Mouse (Mus musculus) cerebellum, postnatal 10 days (tissue): Measurements from ENCODE around the gene Tmod3.
"Not testable (repeated sequence)": the region's sequence is repeated elsewhere in the genome, so short reads cannot be mapped to it uniquely, and the experiment has no call there.

Experiments
- DNase-seq, 2 experiments: peaks; one replicate each; pipeline ENCODE4 v3.0.0; 2021; ENCODE audit warnings: mixed read lengths in 2 of 2

Tmod3 gene

DNA sequence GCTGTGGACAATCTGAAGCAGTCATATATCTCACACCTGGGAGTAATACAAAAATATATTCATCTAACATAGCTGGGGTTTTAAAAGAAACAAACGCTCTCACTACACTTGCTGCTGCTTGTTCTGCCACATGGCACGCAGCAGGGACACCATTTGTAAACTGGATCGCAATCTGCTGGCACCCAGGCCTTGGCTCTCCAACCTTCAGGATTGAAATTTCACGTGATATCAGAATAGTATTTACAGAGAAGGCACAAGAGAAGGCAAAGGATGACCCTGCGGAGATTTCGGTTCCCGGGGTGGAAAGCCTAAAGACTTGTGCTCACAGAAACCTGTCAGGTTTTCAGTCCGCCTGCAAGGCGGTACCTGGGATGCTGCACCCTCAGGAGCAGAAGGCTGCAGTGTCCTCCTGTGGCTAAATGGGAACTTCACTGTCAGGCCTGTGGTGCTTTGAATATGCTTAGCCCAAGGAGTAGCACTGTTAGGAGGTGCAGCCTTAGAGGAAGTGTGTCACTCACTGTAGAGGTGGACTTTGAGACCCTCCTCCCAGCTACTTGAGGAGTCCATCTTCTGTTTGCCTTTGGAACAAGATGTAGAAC is 65.0 kb downstream of the Tmod3 start:
- DNase-seq, result peak; percentile 25 to 36

DNA sequence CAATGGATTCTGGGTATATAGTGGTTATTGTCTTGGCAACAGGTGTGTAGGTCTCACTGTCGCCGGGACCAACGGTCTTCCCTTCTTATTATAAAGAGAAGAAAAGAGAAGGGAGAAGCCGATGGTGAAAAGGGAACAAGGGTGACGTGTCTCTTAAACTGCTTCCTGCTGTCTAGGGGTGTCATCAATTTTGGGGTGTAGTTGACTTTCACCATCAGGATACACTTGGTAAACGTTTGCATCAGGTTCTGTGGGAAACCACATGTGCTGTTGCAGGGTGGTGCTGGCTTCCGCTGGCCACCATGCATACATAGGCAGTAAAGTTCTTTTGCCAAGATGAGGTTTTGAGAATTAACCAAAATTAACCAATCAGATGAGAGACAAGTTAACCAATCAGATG is 71.2 kb downstream of the Tmod3 start:
- DNase-seq, result not testable (repeated sequence)

DNA sequence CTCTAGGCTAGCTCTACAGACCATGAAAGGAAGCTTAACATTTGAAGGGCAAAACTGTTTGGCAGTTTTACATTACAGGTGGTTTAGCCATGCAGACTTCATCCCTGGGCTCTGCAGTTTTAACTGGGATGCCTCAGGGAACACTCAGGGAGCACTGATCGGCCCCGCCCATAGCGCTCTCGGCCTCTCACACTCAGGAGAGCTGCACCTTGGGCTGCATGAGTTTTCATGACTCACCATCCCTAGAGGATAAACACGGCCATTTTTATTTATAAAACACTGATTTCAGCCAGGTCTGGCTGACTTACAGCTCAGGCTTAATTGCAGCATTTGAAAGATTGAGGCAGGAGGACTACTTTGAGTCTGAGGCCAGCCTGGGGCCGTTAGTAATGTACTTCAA is 74.2 kb downstream of the Tmod3 start:
- DNase-seq, result no peak

DNA sequence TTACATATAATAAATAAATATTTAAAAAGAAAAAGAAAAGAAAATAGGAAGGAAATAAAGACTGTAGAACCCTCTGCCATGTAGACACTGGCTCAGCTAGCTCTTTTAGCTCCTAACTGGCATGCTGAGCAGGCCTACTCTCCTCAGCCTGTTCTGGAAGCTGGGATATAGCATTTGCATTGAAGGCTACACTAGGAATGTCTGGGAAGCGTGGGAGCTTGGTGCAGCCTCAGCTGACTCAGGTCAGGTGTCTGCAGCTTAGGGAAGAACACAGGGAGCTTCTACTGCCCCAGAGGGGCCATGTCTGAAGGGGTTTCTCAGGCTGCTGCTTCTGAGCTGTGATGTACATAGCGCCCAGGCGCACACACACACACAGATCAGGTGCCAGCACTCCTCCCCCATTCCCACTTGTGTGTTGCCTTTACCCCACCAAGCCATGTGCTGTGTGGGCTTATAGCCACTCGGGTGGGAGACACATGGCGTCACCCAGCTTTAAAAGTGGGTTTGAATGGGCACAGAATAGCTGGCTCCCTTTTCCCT is 78.9 kb downstream of the Tmod3 start:
- DNase-seq, result no peak

DNA sequence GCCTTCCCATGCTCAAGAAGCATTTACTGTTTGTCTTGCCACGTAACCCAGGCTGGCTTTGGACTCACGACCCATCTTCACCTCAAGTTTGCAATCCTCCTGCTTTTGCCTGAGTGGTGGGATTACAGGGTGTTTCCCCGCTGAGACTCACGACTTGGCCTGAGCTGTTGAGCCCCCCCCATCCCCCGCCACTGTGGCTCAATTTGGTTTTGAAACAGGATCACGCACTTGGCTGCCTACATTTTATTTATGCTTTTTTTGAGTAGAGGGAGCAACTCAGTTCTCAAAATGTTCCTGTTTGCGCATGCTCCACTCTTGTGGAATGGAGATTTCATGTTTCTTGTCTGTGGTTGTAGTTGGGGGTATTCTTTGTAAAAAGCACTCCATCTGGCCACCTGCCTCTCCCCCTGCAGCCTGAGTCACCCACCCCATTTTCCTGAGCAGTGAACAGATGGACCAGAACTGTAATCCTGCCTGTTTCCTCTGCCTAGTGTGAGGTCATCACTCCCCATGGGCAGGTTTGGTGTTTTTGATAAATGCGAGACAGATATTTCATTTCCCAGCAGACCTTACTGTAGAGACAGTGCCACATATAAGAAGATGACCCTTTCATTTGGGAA is 80.2 kb downstream of the Tmod3 start:
- DNase-seq, result peak; percentile 82 to 83

DNA sequence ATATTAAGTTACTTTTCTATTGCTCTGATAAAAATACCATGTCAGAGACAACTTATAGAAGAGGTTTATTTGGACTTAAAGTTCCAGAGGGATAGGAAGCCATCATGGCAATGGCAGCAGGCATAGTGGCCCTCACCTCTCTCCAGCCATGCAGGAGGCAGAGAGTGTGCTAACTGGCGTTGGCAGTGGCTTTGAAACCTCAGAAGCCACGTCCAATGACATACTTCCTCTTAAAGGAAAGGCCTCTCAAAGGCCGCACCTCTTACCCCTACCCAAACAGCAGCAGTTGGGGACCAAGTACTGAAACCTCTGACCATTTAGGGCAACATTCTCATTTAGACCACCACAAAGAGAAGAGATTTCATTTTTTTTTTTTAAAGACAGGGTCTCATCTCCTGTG is 82.2 kb downstream of the Tmod3 start:
- no peak for DNase-seq

DNA sequence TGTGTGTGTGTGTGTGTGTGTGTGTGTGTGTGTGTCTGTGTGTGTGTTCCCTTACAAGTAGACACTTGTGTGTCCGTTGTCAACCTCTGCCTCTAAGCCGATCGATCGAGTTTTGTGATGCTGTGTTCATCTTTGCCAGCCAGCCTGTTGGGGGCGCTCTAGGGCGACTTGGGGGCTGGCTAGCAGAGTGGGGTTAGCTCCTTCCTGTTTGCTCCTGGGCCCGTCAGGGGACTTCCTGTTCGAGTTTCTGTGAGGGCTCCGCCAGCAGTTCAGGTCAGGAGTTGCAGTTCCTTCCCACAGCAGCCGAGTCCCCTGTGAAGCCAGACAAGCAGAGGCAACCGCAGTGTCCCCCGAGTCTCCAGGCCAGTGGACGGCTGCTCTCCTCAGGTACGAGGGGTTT is 91.2 kb downstream of the Tmod3 start:
- DNase-seq, result no peak

DNA sequence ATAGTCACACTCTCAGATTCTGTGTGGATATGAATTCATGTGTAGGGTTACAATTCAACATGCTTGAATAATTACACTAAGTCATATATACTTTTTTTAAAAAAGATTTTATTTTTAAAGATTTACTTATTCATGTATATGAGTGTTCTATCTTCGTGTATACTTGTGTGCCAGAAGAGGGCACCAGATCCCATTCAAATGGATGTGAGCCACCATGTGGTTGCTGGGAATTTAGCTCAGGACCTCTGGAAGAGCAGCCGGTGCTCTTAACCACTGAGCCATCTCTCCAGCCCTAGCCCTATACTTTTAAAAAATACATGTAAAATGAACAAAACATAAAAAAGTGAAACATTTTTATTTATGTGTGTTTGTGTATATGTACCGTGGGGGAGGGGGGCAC is 91.9 kb downstream of the Tmod3 start:
- DNase-seq, result no peak

DNA sequence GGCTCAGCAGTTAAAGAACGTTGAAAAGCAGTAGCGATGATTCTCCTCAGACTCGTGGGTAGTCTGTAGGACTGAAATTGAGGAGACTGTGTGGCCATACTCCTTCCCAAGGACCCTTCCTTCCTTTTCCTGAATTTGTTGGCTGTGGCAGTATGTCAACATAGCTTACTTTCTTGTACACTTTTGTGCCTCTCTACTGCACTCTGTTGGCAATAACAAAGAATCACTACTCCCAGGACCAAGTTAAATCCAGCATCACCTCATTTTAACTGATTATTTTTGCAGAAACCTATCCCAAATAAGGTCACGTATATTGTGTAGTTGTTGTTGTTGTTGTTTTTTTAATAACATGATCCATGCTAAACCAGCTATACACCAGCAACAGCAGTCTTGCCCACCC is 92.8 kb downstream of the Tmod3 start:
- no peak for DNase-seq

DNA sequence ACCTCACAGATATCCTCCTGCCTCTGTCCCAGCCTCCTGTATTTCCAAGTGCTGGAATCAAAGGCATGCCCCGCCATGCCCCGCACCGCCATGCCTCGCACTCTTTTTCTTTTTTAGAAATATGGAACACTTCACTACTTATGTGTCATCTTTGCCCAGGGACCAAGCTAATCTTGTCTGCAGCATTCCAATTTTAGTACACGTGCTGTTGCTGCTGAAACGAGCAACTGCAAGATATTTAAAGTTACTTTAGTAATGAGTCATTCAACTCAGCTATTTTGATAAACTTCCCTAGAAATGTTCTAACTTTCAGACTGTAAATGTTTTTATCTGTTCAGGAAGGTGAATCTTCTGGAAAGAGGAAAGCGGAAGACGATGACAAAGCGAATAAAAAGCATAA is 93.6 kb downstream of the Tmod3 start:
- no peak for DNase-seq

DNA sequence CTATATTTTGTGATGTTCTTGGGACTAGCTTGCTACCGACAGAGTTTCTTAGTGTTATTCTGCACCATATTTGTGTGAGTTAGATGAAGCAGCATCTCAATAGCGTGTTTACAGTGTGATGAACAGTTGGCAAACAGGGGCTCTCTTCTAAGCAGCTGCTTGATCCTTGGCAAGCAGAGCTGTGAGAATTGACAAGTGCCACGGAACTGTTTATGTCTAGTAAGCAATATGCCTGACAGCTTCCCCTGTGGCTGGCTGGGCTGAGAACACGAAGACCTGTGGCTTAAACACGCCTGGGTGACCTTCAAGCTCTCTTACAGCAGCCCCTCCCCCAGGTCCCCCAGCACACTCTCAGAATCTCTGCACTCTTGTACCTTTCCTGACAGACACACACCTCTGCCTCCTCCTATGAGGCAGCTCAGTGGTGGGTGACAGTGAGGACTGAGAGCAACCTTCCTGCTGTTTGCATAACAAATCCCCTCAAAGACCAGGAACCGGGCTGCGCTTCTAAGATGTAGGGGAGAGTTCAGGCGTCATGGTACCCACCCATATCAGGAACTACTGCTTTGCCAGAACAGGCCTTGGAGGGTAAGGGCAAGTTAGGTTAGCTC is 96.3 kb downstream of the Tmod3 start:
- peak in 1 of 2 experiments; percentile 36 for DNase-seq

DNA sequence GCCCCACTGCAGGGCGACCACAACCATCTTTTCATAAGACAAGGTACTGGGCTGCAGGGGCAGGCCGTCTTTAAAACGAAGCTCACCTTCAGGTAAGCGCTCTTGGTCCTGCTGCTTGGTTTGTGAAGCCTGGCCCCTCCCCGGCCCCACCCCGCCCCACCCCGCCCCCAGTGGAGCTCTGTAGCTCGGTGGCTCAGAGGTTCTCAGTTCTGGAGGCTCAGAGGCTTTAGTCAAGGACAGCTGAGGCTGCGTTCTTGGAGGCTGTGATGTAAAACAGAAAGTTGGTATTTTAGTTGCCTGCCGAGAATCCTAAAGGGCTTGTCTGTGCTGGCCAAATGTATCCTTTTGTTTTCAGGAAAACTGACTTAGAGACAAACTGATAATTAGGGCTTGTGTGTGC is 103.8 kb downstream of the Tmod3 start:
- DNase-seq, result no peak

DNA sequence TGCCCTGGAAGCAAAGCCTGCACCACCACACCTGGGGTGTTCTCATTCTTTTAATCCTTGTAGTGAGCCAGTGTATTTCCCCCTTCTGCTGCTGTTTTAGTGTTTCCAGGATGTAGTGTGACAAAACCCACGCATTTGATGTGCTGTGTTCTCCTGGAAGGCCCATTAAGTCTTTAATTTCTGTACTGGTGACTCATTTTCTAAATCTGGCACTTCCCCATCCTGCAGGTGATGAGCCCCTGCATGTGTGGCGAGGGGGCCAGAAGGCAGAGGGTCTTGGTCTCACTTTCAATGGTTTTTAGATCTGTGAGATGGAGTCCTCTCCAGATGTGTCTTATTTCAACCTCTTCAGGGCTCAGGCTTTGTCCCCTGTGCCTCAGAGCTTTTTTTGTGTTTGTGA is 105.5 kb downstream of the Tmod3 start:
- no peak for DNase-seq

DNA sequence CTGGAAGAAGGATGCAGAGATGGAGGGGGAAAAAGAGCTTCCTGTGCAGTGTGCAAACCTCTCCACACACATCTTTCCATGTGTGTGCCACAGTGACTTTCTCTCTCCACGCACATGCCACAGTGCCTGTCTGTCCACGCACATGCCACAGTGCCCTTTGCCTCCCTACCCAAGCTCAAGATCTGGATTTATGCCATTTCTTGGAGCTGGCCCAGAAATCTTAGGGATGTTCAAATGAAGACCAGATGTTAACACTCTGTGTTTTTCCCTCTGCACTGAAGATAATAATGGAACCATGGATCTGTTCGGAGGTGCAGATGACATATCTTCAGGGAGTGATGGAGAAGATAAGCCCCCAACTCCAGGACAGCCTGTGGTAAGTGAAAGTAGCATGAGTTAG is 111.4 kb downstream of the Tmod3 start:
- no peak for DNase-seq
